Mouse (Mus musculus): ENCODE measurements at regions not wholly inside any gene's neighbourhood (a gene's known extent, or its start where the extent isn't known, plus 50 kb on each side); places are given as distances from the start of the nearest gene placed in this dataset.

DNA sequence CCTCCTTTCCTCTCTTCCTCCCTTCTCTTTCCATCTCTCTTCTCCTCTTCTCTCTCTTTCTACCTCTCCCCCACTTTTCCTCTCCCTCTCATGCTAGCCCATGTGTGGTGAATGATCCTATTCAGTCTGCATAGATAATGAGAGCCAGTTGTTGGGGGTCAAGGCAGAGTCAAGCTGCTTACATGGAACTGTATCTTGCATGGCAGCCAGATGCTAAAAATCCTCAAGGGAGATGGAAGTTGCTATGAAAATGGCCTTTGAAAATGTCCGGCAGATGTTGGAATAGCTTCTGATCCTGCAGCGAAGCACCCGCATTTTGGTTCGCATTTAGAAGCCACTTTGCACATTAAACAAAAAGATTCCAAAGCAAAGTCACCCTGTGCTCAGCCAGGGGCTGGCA lies 121.9 kb upstream of the Vstm2b start:
- TF ChIP-seq ZC3H11A (IDR thresholded peaks at IDR 0.05; ENCODE audit: borderline replicate concordance, low read depth, low read length) (no peak), MAFK (IDR thresholded peaks at IDR 0.05; ENCODE audit: insufficient read depth, low read depth, low read length) (no peak), HCFC1 (IDR thresholded peaks at IDR 0.05; ENCODE audit: borderline replicate concordance, insufficient read depth, low read length) (no peak)
